Mouse (Mus musculus): ENCODE data around the gene Dusp3. TPM values are rescaled to one million over a fixed set of nuclear protein-coding genes. Genes with fewer than 3 reads are reported as not detected.

Gene Dusp3
- polyA plus RNA-seq, 1 experiment from 2014 or later = 25.0 TPM

DNA sequence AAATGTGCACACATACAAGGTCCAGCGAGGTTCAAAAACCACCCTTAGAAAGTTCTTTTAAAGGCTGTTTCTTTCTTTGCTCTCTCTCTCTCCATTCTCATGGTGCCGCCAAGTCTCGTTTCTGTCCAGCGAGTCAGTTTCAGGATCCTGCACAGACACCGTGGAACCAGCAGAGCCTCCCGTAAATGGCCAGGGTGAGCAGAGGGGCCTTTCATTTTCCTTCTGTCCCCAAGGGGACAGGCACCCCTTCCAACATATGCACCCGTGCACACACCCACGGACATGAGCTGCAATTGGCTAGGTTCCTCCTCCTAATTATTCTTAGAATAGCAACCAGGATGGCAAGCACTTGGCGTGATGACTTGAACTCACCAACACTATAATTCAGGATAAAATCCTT, 13.3 kb downstream of the Dusp3 start:
- Histone ChIP-seq H3K27ac (no peak overlapping the region), H3K36me3 (peaks cover 2% of the 10 kb centered on the region; the same call in 1 of the 2 replicates), H3K4me3 (replicated peaks) (no peak overlapping the region), H3K9ac (no peak overlapping the region), H3K9me3 (no peaks in the 10 kb centered on the region), H3K4me1 (no peaks in the 10 kb centered on the region), H3K27me3 (replicated peaks) (no peaks in the 10 kb centered on the region), H3K4me2 (no peak overlapping the region)
- ATAC-seq (ENCODE audit: insufficient read depth, low FRiP score, low read depth) = no peak
- 76% methylated on average over 9 of the region's 9 CpGs for WGBS

DNA sequence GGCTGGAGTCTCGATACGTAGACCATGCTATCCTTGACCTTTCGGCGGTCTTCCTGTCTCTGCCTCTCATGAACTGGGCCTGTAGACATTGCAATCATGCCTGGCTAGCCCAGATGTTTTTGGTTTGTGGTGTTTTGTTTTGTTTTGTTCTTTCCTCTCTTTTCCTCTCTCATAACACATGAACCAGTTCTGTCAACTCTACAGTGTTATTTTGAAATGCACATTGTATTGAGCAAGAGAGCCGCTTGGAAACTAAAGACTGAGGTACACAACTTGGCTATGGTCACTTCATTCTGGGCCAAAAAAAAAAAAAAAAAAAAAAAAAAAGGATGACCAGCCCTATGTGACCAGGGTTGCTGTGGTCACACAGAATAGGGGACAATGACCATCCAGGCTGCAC, 14.2 kb downstream of the Dusp3 start:
- no peak overlapping the region for H3K9ac ChIP-seq
- ATAC-seq (ENCODE audit: insufficient read depth, low FRiP score, low read depth) = no peak
- H3K27ac ChIP-seq = no peak overlapping the region
- no peak overlapping the region for H3K4me3 ChIP-seq (replicated peaks)
- 92% methylated on average over 5 of the region's 5 CpGs for WGBS
- no peaks in the 10 kb centered on the region for H3K9me3 ChIP-seq
- no peaks in the 10 kb centered on the region for H3K36me3 ChIP-seq
- no peaks in the 10 kb centered on the region for H3K4me1 ChIP-seq
- H3K27me3 ChIP-seq (replicated peaks) = no peaks in the 10 kb centered on the region
- no peak overlapping the region for H3K4me2 ChIP-seq

DNA sequence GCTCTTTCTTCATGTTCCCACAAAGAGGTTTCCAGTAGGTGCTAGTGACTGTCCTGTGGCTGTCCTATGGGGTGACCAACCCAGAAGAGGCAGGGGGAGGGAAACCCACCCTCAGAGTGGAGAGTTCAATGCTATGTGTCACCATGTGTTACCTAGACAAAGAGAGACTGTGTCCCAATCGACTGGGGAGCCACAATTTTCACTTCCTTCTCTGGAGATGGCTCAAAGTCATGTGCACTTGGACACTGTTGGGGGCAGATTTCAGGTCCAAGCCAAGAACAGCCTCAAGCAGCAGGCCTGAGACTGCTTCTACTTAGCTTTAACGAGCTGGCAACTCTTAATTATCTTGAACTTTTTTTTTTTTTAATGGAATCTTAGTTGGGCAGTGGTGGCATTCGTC, 14.7 kb downstream of the Dusp3 start:
- Histone ChIP-seq H3K4me1 (no peaks in the 10 kb centered on the region), H3K9ac (no peak overlapping the region), H3K4me2 (no peak overlapping the region), H3K9me3 (no peaks in the 10 kb centered on the region), H3K27me3 (replicated peaks) (no peaks in the 10 kb centered on the region), H3K4me3 (replicated peaks) (no peak overlapping the region), H3K27ac (no peak overlapping the region), H3K36me3 (no peaks in the 10 kb centered on the region)
- 70% methylated on average over 3 of the region's 3 CpGs for WGBS
- ATAC-seq (ENCODE audit: insufficient read depth, low FRiP score, low read depth) = no peak

DNA sequence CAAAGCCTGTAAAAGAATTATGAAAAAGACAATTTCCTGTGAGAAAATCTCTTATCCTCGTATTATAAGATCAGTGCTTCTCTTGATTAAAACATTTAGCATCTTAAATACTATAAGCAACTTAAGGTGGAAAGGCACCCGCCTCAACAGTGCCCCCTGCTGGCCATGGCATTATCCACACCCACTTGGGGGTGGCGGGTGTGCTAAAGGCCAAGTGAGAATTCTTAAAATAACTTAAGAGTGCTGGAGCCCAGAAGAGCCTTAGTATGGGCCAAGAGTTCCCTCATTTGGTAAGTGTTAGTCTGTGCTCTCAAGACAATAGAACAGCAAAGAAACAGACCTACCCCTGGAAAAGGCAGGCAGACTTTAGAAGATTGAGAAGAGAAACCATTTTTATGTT, 15.4 kb downstream of the Dusp3 start:
- Histone ChIP-seq H3K4me1 (no peaks in the 10 kb centered on the region), H3K27ac (no peak overlapping the region), H3K4me3 (replicated peaks) (no peak overlapping the region), H3K9me3 (no peaks in the 10 kb centered on the region), H3K36me3 (no peaks in the 10 kb centered on the region), H3K9ac (no peak overlapping the region), H3K27me3 (replicated peaks) (peaks cover 2% of the 10 kb centered on the region; the same call in 1 of the 2 replicates), H3K4me2 (no peak overlapping the region)
- WGBS = 48% methylated on average over 3 of the region's 3 CpGs
- no peak for ATAC-seq (ENCODE audit: insufficient read depth, low FRiP score, low read depth)

DNA sequence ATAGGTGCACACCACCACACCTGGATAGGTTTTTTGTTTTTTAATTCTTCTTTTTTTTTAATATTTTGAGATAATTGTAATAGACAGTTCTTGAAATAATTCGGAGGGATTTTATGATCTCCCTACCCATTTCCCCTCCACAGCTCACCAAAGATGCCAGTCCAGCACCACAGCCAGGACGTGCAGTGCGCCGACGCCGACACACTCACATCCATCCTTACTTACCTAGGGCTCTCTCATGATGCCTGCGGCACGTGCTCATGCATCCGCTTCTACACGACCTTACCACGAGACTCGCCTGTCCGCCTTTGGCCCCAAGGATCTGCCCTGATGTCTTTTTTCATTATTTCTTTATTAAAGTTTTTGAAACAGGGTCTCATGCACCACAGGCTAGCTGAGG, 17.0 kb downstream of the Dusp3 start:
- Histone ChIP-seq H3K9ac (no peak overlapping the region), H3K27ac (no peak overlapping the region), H3K36me3 (no peaks in the 10 kb centered on the region), H3K27me3 (replicated peaks) (peaks cover 18% of the 10 kb centered on the region), H3K9me3 (no peaks in the 10 kb centered on the region), H3K4me1 (no peaks in the 10 kb centered on the region), H3K4me3 (replicated peaks) (no peak overlapping the region), H3K4me2 (no peak overlapping the region)
- no peak for ATAC-seq (ENCODE audit: insufficient read depth, low FRiP score, low read depth)
- WGBS = 83% methylated on average over 13 of the region's 13 CpGs

DNA sequence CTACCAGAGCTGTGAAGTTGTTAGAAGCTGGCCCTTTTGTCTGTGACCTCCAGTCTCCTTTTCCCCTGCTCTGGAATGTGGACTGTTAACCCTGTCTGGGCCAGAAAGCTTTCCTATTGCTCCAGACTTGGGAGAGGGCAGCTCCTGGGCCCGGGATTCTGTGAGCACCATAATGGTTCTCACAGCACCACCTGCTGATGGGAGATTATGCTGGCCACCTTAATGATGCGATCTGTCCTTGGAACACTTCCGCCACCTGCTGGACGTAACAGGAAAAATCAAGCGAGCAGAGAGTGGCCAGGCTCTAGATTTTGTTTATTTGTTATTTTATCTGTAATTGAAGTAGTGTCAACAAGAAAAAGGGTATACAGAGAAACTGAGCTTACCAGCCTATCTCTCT, 18.0 kb downstream of the Dusp3 start:
- no peak; the same call in 1 of the 2 replicates for ATAC-seq (ENCODE audit: insufficient read depth, low FRiP score, low read depth)

DNA sequence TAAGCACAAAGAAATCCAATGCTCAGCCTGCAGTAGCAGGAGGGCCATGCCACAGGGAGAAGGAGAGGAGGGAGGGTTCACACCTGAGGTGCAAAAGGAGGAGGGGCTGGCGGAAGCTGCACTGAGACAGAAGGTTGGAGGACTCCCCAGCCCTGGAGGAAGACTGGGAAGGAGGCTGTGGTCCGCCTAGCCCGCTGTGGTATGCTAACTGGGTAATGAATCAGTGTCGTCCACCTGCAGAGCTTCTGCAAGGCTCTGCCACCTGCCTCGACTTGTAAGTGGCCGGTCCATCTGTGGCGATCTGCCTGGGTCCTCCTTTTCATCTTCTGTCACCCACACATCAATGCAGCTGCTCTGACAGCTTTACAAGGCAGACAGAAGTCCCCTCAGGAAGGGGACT, 18.5 kb downstream of the Dusp3 start:
- WGBS = 18% methylated on average over 7 of the region's 7 CpGs
- Histone ChIP-seq H3K27ac (no peak overlapping the region), H3K4me3 (replicated peaks) (no peak overlapping the region), H3K9me3 (no peaks in the 10 kb centered on the region), H3K4me2 (no peak overlapping the region), H3K4me1 (peaks cover 9% of the 10 kb centered on the region), H3K27me3 (replicated peaks) (peaks cover 33% of the 10 kb centered on the region), H3K9ac (no peak overlapping the region), H3K36me3 (no peaks in the 10 kb centered on the region)
- no peak for ATAC-seq (ENCODE audit: insufficient read depth, low FRiP score, low read depth)

More for the DNA sequence above, 18.0 kb downstream of the Dusp3 start:
- Histone ChIP-seq H3K27me3 (replicated peaks) (peaks cover 28% of the 10 kb centered on the region), H3K4me1 (peaks cover 5% of the 10 kb centered on the region), H3K27ac (no peak overlapping the region), H3K4me2 (no peak overlapping the region), H3K9ac (no peak overlapping the region), H3K36me3 (no peaks in the 10 kb centered on the region), H3K4me3 (replicated peaks) (no peak overlapping the region), H3K9me3 (no peaks in the 10 kb centered on the region)
- under 1% methylated on average over 5 of the region's 5 CpGs for WGBS

DNA sequence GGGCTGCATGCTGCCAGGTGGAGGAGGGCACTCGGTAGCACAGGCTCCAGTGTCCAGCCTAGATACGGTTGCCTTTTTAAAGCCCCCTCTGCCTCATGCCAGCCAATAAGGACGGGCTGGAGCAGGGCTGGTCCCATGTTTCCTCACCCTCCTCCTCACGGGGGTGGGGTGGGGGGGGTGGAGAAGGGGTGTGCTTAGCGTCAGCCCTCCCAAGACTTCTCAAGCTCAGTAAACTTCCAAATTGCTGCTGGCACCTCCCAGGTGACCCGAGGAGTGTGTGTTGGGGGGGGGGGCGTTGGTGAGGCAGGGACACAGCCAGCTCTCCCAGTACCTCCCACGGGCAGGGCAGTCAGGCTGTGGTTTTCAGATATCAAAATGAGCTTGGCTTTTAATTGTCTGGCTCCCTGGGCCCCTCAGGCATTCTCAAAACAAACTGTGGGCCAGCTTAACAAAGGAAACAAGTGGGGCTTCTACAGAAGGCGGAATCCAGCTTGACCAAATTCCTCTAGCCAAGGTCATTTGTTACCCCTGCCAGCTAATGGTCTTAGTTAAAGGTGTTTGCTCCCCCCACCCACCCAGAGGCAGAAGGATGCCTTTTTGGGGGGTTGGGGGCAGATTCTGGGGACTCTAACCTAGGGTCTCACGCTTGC, 19.7 kb downstream of the Dusp3 start, which contains the start of gene Sost:
TSS of gene Sost (minus strand) at position 51 of the 650 bp plus-strand sequence.
- no peak within 1 kb of the TSS for H3K4me2 ChIP-seq
- peaks cover 14% of the 10 kb centered on the region for H3K4me1 ChIP-seq
- H3K9me3 ChIP-seq = no peaks in the 10 kb centered on the region
- H3K36me3 ChIP-seq = no peaks in the 10 kb centered on the region
- peaks cover 44% of the 10 kb centered on the region for H3K27me3 ChIP-seq (replicated peaks)
- ATAC-seq (ENCODE audit: insufficient read depth, low FRiP score, low read depth) = no peak
- H3K27ac ChIP-seq = no peak within 1 kb of the TSS
- H3K4me3 ChIP-seq (replicated peaks) = no peak within 1 kb of the TSS
- no peak within 1 kb of the TSS for H3K9ac ChIP-seq
- WGBS = 21% methylated on average over 10 of the region's 10 CpGs

DNA sequence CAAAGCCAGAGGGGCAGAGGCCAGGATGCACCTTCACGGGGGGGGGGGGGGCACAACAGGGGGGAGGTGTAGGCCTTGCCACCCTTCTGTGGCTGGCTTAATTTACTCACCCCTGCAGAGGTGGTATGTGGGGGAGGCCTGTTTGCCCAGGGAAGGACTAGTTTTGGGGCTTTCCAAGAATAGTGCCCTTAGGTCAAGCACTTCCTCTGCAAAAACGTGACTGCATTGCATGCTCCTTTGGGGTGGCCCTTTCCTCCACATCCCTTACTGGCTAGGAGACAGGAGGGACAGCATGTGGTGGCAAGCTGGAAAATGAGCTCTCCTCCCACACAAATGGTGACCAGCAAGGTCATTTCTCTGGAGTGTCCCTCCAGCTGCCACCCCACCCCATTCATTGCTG, 21.3 kb downstream of the Dusp3 start:
- H3K9ac ChIP-seq = no peak overlapping the region
- H3K4me2 ChIP-seq = no peak overlapping the region
- H3K4me3 ChIP-seq (replicated peaks) = no peak overlapping the region
- H3K4me1 ChIP-seq = peaks cover 14% of the 10 kb centered on the region
- H3K9me3 ChIP-seq = no peaks in the 10 kb centered on the region
- H3K27ac ChIP-seq = no peak overlapping the region
- no peak for ATAC-seq (ENCODE audit: insufficient read depth, low FRiP score, low read depth)
- H3K27me3 ChIP-seq (replicated peaks) = peaks cover 60% of the 10 kb centered on the region
- WGBS = 0% methylated on average over 2 of the region's 2 CpGs
- H3K36me3 ChIP-seq = no peaks in the 10 kb centered on the region

DNA sequence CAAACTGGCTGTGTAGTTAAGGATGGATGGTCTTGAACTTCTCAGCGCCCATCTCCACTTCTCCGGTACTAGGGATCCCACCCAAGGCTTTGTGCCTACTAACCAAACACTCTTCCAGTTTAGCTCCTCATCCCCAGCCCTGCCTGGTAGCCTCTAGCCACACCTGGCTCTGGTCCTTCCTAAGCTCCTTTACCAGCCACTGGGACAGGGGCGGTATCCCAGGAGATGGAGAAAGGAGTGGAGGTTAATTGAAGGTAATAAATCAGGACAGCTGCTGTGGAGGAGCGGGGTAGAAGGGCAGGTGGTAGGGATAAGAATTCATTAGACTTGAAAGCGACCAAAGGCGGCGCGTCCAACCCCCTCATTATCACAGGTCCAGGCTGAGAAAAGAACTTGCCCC, 22.2 kb downstream of the Dusp3 start:
- no peaks in the 10 kb centered on the region for H3K9me3 ChIP-seq
- ATAC-seq (ENCODE audit: insufficient read depth, low FRiP score, low read depth) = no peak
- peaks cover 14% of the 10 kb centered on the region for H3K4me1 ChIP-seq
- WGBS = 10% methylated on average over 8 of the region's 8 CpGs
- no peak overlapping the region for H3K27ac ChIP-seq
- H3K4me2 ChIP-seq = peak overlapping the region; percentile 97; the same call in 1 of the 2 replicates
- H3K9ac ChIP-seq = no peak overlapping the region
- no peak overlapping the region for H3K4me3 ChIP-seq (replicated peaks)
- H3K36me3 ChIP-seq = no peaks in the 10 kb centered on the region
- H3K27me3 ChIP-seq (replicated peaks) = peaks cover 61% of the 10 kb centered on the region

DNA sequence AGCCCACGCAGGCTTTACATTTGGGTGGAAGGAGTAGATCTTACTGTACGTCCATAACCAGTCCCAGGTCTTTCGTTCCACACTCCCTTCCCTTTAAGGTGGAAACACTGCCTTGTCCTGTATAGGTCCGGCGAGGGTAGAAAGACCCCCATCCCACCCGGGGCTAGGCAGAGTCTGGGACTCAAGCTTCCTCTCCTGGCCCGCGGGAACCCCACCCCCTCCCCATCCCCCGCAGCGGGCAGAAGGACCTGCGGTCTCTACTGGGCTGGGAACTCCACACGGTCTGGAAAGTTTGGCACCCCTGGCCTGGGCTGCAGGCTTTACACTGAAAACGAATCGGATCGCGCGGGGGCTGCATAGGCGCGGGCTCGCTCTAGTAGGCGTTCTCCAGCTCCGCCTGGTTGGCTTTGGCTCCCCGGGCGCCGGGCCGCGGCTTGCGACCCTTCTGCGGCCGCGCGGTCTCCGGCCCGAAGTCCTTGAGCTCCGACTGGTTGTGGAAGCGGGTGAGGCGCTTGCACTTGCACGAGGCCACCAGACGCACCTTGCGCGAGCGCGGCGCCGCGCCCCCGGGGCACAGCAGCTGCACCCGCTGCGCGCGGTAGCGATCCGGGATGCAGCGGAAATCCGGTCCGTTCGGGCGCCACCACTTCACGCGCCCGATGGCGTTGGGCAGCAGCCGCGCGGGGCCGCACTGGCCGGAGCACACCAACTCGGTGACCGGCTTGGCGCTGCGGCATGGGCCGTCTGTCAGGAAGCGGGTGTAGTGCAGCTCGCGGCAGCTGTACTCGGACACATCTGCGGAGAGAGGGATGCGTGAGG, 23.1 kb downstream of the Dusp3 start:
- under 1% methylated on average over 78 of the region's 78 CpGs for WGBS
- Histone ChIP-seq H3K9me3 (no peaks in the 10 kb centered on the region), H3K4me3 (replicated peaks) (peak overlapping the region; percentile 47), H3K9ac (peak overlapping the region; percentile 34), H3K36me3 (no peaks in the 10 kb centered on the region), H3K4me2 (peak overlapping the region; percentile 97), H3K4me1 (peaks cover 14% of the 10 kb centered on the region), H3K27ac (no peak overlapping the region), H3K27me3 (replicated peaks) (peaks cover 61% of the 10 kb centered on the region)
- 0 out of 2 replicates have a peak, but pooled peaks have one; percentile 33 for ATAC-seq (ENCODE audit: insufficient read depth, low FRiP score, low read depth)

DNA sequence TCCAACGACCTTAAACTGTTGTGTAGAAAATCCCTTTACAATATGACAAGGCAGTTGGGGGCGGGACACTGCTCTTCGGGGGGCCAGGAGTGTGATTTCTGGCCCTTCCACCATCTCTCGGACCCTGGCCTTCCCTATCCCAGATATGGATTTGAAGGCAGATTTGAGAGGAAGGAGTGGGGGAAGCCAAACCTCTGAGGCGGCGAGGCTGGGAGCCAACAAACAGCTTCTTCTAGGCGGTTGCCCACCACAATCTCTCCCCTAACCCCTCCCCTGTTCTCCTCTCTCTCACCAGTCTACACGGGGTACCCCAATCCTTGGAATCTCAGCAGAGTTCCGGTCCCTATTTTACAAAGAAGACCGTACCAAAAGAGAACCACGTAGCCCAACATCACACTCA, 23.8 kb downstream of the Dusp3 start:
- Histone ChIP-seq H3K4me3 (replicated peaks) (peak overlapping the region; percentile 47), H3K4me2 (peak overlapping the region; percentile 97), H3K36me3 (no peaks in the 10 kb centered on the region), H3K9ac (no peak overlapping the region), H3K4me1 (peaks cover 14% of the 10 kb centered on the region), H3K27ac (no peak overlapping the region), H3K27me3 (replicated peaks) (peaks cover 61% of the 10 kb centered on the region), H3K9me3 (no peaks in the 10 kb centered on the region)
- ATAC-seq (ENCODE audit: insufficient read depth, low FRiP score, low read depth) = no peak
- 6% methylated on average over 11 of the region's 11 CpGs for WGBS

Measured in stomach, embryonic 15.5 days (tissue).